Mouse (Mus musculus) spleen, adult 2 months (tissue): ENCODE measurements around the gene Edem1.

ENCODE experiments used
- CTCF ChIP-seq: fragments of 200-500 bp; IDR thresholded peaks from 2 replicates; pipeline ENCODE4 v1.5.1; 2011; ENCODE audit warnings: mild to moderate bottlenecking, inconsistent platforms; ENCODE audit not compliant: insufficient read depth, insufficient read length, insufficient replicate concordance; ENCODE audit errors: extremely low read depth
- POLR2A ChIP-seq: fragments of 200-500 bp; IDR thresholded peaks from 2 replicates; pipeline ENCODE4 v1.6.1; 2011; ENCODE audit warnings: low read depth, low read length, inconsistent platforms

DNA sequence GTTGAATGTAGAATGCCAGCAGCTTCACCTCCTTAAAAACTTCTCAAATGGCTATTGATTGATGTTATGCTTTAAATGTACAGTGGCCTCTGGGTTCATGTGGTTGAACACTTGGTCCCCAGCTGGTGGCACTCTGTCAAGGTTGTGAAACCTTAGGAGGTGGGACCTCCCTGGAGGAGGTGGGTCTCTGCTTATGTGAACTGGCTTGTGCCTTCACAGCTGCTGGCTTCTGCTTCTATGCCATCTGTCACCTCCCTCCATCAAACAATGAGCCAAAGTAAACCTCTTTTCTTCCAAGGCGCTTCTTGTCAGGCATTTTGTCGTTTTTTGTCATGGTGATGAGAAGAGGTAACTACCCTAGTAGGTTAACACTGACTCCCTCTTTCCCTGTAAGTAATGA lies 31.7 kb upstream of the Edem1 start:
- TF ChIP-seq POLR2A (no peak), CTCF (no peak)
